Mouse (Mus musculus) lung, postnatal 0 days (tissue): Measurements from ENCODE around the gene Glb1. TPM values are rescaled to one million over a fixed set of nuclear protein-coding genes. Genes with fewer than 3 reads are reported as not detected.

Experiments used
- ATAC-seq: fragments of 200-750 bp; cut with Nextera tagmentation; 2 replicates; pipeline ENCODE4 v1.8.0; 2017; ENCODE audit warnings: moderate library complexity
- DNase-seq: peaks from one replicate; pipeline ENCODE4 v3.0.0-alpha.2; 2016; ENCODE audit warnings: low spot score
- H3K27ac ChIP-seq: fragments of 300-500 bp; sonication (generic); 2 replicates; pipeline ENCODE4 v1.5.1; 2014; ENCODE audit warnings: antibody characterized with exemption, mild to moderate bottlenecking, low read length, mixed read lengths
- H3K27me3 ChIP-seq: fragments of 300-500 bp; sonication (generic); replicated peaks from 2 replicates; pipeline ENCODE4 v1.6.1; 2014; ENCODE audit warnings: low read length, mixed read lengths; ENCODE audit not compliant: insufficient read depth
- H3K36me3 ChIP-seq: fragments of 300-500 bp; sonication (generic); 2 replicates; pipeline ENCODE4 v1.6.1; 2014; ENCODE audit warnings: low read length, mixed read lengths; ENCODE audit not compliant: insufficient read depth
- H3K4me1 ChIP-seq: fragments of 300-500 bp; sonication (generic); 2 replicates; pipeline ENCODE4 v1.6.1; 2014; ENCODE audit warnings: antibody characterized with exemption, low read depth, low read length, mixed read lengths; ENCODE audit not compliant: insufficient read depth
- H3K4me2 ChIP-seq: fragments of 300-500 bp; sonication (generic); replicated peaks from 2 replicates; pipeline ENCODE4 v1.6.1; 2014; ENCODE audit warnings: low read depth, mild to moderate bottlenecking, low read length, moderate library complexity, mixed read lengths
- H3K4me3 ChIP-seq: fragments of 300-500 bp; sonication (generic); 2 replicates; pipeline ENCODE4 v1.5.1; 2014; ENCODE audit warnings: low read depth, low read length
- H3K9ac ChIP-seq: fragments of 300-500 bp; sonication (generic); replicated peaks from 2 replicates; pipeline ENCODE4 v1.6.1; 2014; ENCODE audit warnings: low read depth, mild to moderate bottlenecking
- H3K9me3 ChIP-seq: fragments of 300-500 bp; sonication (generic); 2 replicates; pipeline ENCODE4 v1.6.1; 2016; ENCODE audit warnings: low read length, mixed read lengths
- CTCF ChIP-seq: IDR thresholded peaks from 2 replicates; pipeline ENCODE4 v1.5.1; 2016; ENCODE audit warnings: antibody characterized with exemption, mild to moderate bottlenecking
- EP300 ChIP-seq: IDR thresholded peaks from 2 replicates; pipeline ENCODE4 v1.6.1; 2016; ENCODE audit warnings: antibody characterized with exemption, mild to moderate bottlenecking, control low read depth
- WGBS: fragments of 180-500 bp; shearing (Covaris S2); extraction: QIAGEN DNeasy Blood & Tissue Kit; methylation state at CpG from one replicate; pipeline ENCODE4 v1.1.7; 2014; 5-methylcytosine and 5-hydroxymethylcytosine counted together
- polyA plus RNA-seq: library from polyadenylated mRNA; unstranded; fragments of >200 nt; fragmentation: Nextera tagmentation; extraction: Ambion mirVana; gene quantifications from 2 replicates; pipeline ENCODE4 v1.2.1, GENCODE M21; 2015

The Glb1 gene
- polyA plus RNA-seq, 1 experiment from 2014 or later, result 23.4 TPM

DNA sequence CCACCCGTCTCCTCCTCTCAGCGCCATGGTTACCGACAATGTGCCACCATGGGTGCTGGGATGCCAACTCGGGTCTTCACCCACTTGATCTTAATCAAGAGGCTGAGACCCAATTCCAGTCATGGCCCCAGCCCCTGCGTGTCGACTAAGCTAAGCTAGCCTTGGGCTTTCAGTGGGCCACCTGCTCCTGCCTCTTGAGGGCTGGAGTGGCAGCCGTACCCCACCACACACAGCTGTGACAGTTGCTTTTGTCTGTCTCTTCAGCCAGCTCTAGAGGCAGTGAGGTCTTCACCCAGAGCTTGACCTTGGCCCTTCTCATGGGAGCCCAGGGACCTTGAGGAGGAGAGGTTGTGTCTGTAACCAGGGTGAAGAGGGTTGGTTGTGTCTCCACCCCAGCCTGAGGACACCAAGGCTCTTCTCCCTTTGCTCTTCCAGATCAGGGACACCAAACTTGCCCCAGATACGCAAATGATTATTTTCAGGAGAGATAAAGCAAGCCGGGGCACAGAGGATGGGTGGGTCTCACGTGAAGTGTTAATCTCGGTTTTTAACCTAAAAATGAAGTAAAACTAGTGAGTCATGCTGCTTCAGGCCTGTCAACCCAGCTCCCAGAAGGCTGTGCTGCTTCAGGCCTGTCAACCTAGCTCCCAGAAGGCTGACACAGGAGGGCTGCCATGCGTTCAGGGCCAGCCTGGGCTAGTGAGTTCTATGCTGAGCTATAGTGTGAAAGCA lies 27.4 kb downstream of the Glb1 start:
- Histone ChIP-seq H3K9me3 (no peaks in the 10 kb centered on the region), H3K27me3 (no peaks in the 10 kb centered on the region), H3K27ac (no peak overlapping the region), H3K4me3 (no peak overlapping the region), H3K4me2 (no peak overlapping the region), H3K9ac (no peak overlapping the region), H3K36me3 (0 out of 2 replicates have a peak, but pooled peaks cover 1% of the 10 kb centered on the region), H3K4me1 (no peaks in the 10 kb centered on the region)
- TF ChIP-seq CTCF (no peak), EP300 (no peak)
- no peak for ATAC-seq
- 80% methylated on average over 12 of the region's 12 CpGs for WGBS
- no peak for DNase-seq

- DNase-seq (no peak), ATAC-seq (no peak)
- Histone ChIP-seq H3K4me2 (no peak overlapping the region), H3K4me1 (no peaks in the 10 kb centered on the region), H3K27me3 (no peaks in the 10 kb centered on the region), H3K4me3 (no peak overlapping the region), H3K36me3 (no peaks in the 10 kb centered on the region), H3K27ac (no peak overlapping the region), H3K9me3 (no peaks in the 10 kb centered on the region), H3K9ac (no peak overlapping the region)
- WGBS, result 64% methylated on average over 2 of the region's 2 CpGs
- TF ChIP-seq CTCF (no peak), EP300 (no peak)
These were observed 34.8 kb downstream of the Glb1 start for GRCm38 (mm10) chr9:114435668-114436067.

- H3K4me2 ChIP-seq, result no peak overlapping the region
- ATAC-seq (no peak), DNase-seq (no peak)
- H3K4me1 ChIP-seq, result no peaks in the 10 kb centered on the region
- 0 out of 2 replicates have a peak, but pooled peaks cover 4% of the 10 kb centered on the region for H3K36me3 ChIP-seq
- H3K27ac ChIP-seq, result no peak overlapping the region
- TF ChIP-seq CTCF (no peak), EP300 (no peak)
- no peaks in the 10 kb centered on the region for H3K27me3 ChIP-seq
- H3K9ac ChIP-seq, result no peak overlapping the region
- no peak overlapping the region for H3K4me3 ChIP-seq
- H3K9me3 ChIP-seq, result no peaks in the 10 kb centered on the region
- WGBS, result 78% methylated on average over 10 of the region's 10 CpGs
These were observed 39.7 kb downstream of the Glb1 start for GRCm38 (mm10) chr9:114440548-114440947.

DNA sequence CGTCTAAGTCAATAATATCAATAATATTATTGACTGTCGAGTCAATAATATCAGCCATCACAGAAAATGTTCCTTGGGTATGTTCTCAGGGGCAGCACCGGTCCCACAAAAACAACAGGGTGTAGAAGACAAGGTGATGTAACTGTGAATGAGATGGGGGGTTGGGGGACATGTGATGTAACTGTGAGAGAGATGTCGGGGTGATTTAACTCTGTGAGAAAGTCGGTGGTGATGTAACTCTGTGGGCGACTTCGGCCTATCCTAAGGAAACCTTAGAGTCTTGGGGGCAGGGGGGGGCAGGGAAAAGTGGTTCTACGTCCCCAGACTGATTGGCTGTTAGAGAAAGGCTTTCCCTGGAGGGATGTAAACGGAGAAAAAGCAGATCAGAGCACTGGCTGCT lies 41.3 kb downstream of the Glb1 start:
- no peak for ATAC-seq
- 88% methylated on average over 9 of the region's 9 CpGs for WGBS
- 0 out of 2 replicates have a peak, but pooled peaks cover 4% of the 10 kb centered on the region for H3K36me3 ChIP-seq

DNA sequence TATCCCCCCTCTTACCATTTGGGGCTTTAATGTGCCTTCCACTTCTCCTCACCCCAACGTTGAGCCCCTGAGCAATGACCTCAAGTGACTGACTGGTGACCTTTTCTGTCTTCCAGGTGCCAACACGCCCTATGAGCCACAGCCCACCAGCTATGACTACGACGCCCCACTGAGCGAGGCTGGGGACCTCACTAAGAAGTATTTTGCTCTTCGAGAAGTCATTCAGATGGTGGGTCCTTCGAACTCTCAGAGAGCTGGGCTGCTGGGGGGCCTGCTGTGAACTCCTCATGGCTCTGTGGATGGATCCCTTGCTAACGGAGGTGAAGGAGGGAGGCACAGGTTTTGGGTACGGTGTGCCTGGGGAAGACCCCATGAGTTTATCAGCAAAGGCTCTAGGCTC lies 42.0 kb downstream of the Glb1 start:
- Histone ChIP-seq H3K4me3 (no peak overlapping the region), H3K4me1 (no peaks in the 10 kb centered on the region), H3K9ac (no peak overlapping the region), H3K4me2 (no peak overlapping the region), H3K27ac (no peak overlapping the region), H3K9me3 (no peaks in the 10 kb centered on the region), H3K27me3 (no peaks in the 10 kb centered on the region), H3K36me3 (0 out of 2 replicates have a peak, but pooled peaks cover 4% of the 10 kb centered on the region)
- TF ChIP-seq CTCF (no peak), EP300 (no peak)
- DNase-seq, result no peak
- no peak for ATAC-seq
- 86% methylated on average over 9 of the region's 9 CpGs for WGBS

More for the DNA sequence above, 41.3 kb downstream of the Glb1 start:
- no peak overlapping the region for H3K9ac ChIP-seq
- H3K4me3 ChIP-seq, result no peak overlapping the region
- no peaks in the 10 kb centered on the region for H3K9me3 ChIP-seq
- TF ChIP-seq CTCF (no peak), EP300 (no peak)
- no peak overlapping the region for H3K4me2 ChIP-seq
- H3K27me3 ChIP-seq, result no peaks in the 10 kb centered on the region
- H3K27ac ChIP-seq, result no peak overlapping the region
- no peak for DNase-seq
- H3K4me1 ChIP-seq, result no peaks in the 10 kb centered on the region

- TF ChIP-seq EP300 (no peak), CTCF (no peak)
- H3K27ac ChIP-seq, result no peak overlapping the region
- H3K4me2 ChIP-seq, result no peak overlapping the region
- 89% methylated on average over 8 of the region's 8 CpGs for WGBS
- 0 out of 2 replicates have a peak, but pooled peaks cover 4% of the 10 kb centered on the region for H3K36me3 ChIP-seq
- no peaks in the 10 kb centered on the region for H3K27me3 ChIP-seq
- no peaks in the 10 kb centered on the region for H3K9me3 ChIP-seq
- H3K4me1 ChIP-seq, result no peaks in the 10 kb centered on the region
- no peak overlapping the region for H3K9ac ChIP-seq
- no peak for ATAC-seq
- no peak for DNase-seq
- no peak overlapping the region for H3K4me3 ChIP-seq
These were observed 42.5 kb downstream of the Glb1 start for GRCm38 (mm10) chr9:114443351-114443750.
